Mouse (Mus musculus): ENCODE results near the gene Prpf6.
A peak's percentile ranks its signal among the peaks of the same experiment; 100 is the strongest.

Prpf6 gene

GRCm38 (mm10) chr2:181692304-181692703 is 100.6 kb downstream of the Prpf6 start:
- DNase-seq = no peak

DNA sequence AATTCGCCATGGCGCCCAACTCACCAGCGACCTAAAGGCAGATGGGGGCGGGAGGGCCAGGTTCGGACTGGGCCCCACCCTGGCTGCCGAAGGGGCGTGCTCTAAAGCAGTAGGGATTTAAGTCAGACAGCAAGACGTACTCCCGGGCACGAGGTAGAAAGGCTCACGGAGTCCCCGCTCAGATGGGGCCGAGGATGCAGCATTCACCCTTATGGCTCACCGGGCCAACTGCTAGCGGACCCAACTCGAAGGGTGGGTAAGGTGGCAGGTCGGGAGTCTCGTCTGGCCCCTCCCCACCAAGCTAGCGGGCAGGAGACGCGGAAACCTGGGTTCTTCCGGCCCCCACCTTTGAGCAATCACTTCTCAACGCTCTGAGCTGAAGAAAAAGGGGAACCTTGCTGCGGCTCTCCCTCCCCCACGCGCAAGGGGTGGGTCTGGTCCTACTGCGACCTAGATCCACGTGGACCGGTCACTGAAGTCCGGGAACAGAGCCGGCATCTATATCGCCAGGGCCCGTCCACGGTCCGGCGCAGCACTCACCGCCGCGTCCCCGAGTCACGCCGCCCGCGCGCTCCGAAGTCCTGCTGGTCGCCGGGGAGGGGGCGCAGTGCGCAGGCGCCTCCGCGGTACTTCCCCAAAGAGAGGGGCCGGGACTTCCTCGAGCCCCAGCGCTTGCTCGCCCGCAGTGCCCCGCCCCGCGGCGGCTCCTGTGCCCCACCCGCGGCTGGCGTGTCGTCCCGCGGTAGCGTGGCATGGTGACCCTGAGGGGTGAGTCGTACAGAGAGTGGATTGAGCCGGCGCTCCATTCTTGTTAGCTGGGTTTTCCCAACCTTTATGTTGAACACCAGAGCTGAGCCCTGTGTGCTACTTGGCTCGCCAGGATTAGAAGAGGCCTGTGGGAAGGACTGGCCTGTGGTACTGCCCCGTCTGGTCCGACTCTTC is 101.9 kb downstream of the Prpf6 start, which contains the start of gene Rgs19:
Rgs19 (minus strand) TSS at position 639 of the 942 bp plus-strand sequence.
- peak; percentile 90 to 92 for DNase-seq

- DNase-seq = no peak
Measured at GRCm38 (mm10) chr2:181694581-181694980, 102.9 kb downstream of the Prpf6 start.

- DNase-seq = no peak
Measured at GRCm38 (mm10) chr2:181695776-181696175, 104.1 kb downstream of the Prpf6 start.

- no peak for DNase-seq
Measured at GRCm38 (mm10) chr2:181696801-181697420, 105.2 kb downstream of the Prpf6 start.

GRCm38 (mm10) chr2:181698241-181698640 is 106.6 kb downstream of the Prpf6 start, which contains the start of gene Lkaaear1:
TSS of gene Lkaaear1 (minus strand) at chr2:181698442.
- no peak for DNase-seq

Data from thymus, postnatal 36 days (tissue).